Mouse (Mus musculus) yolk sac, embryonic 10.5 days (tissue): ENCODE measurements around the gene Scrt2.

Experiments
- DNase-seq: peaks from one replicate; pipeline ENCODE4 v3.0.0-alpha.2; 2017; ENCODE audit warnings: low spot score

Scrt2 gene

GRCm38 (mm10) chr2:152081641-152082448 is 516 bp downstream of the Scrt2 start:
- peak; percentile 80 for DNase-seq

- DNase-seq = no peak
Observed at GRCm38 (mm10) chr2:152082456-152083285, 1.3 kb downstream of the Scrt2 start.

GRCm38 (mm10) chr2:152083411-152083810 is 2.1 kb downstream of the Scrt2 start:
- no peak for DNase-seq

- DNase-seq = no peak
Observed at GRCm38 (mm10) chr2:152084298-152084697, 3.0 kb downstream of the Scrt2 start.

- DNase-seq = no peak
Observed at GRCm38 (mm10) chr2:152085414-152085813, 4.1 kb downstream of the Scrt2 start.

- no peak for DNase-seq
Observed at GRCm38 (mm10) chr2:152086451-152086850, 5.1 kb downstream of the Scrt2 start.

GRCm38 (mm10) chr2:152087111-152087510 is 5.8 kb downstream of the Scrt2 start:
- DNase-seq = no peak

GRCm38 (mm10) chr2:152089078-152089477 is 7.7 kb downstream of the Scrt2 start:
- DNase-seq = no peak

GRCm38 (mm10) chr2:152089581-152089980 is 8.3 kb downstream of the Scrt2 start:
- no peak for DNase-seq

GRCm38 (mm10) chr2:152090486-152090885 is 9.2 kb downstream of the Scrt2 start:
- DNase-seq = no peak

GRCm38 (mm10) chr2:152091342-152092056 is 10.2 kb downstream of the Scrt2 start:
- DNase-seq = no peak

- DNase-seq = no peak
Observed at GRCm38 (mm10) chr2:152092927-152093326, 11.6 kb downstream of the Scrt2 start.

- DNase-seq = no peak
Observed at GRCm38 (mm10) chr2:152093356-152093792, 12.0 kb downstream of the Scrt2 start.

- DNase-seq = no peak
Observed at GRCm38 (mm10) chr2:152094856-152095545, 13.7 kb downstream of the Scrt2 start.

GRCm38 (mm10) chr2:152096922-152097321 is 15.6 kb downstream of the Scrt2 start:
- DNase-seq = no peak

GRCm38 (mm10) chr2:152097916-152098315 is 16.6 kb downstream of the Scrt2 start:
- no peak for DNase-seq

GRCm38 (mm10) chr2:152099538-152099937 is 18.2 kb downstream of the Scrt2 start:
- DNase-seq = no peak

GRCm38 (mm10) chr2:152101761-152102160 is 20.4 kb downstream of the Scrt2 start:
- no peak for DNase-seq

- no peak for DNase-seq
Observed at GRCm38 (mm10) chr2:152102369-152102768, 21.0 kb downstream of the Scrt2 start.

GRCm38 (mm10) chr2:152104711-152105317 is 23.5 kb downstream of the Scrt2 start:
- no peak for DNase-seq
